Mouse (Mus musculus) testis, adult 2 months (tissue): ENCODE results near the gene Rock2. TPM values are rescaled to one million over a fixed set of nuclear protein-coding genes. Genes with fewer than 3 reads are reported as not detected.

ENCODE experiments used
- H3K27ac ChIP-seq: fragments of 200-500 bp; 2 replicates; pipeline ENCODE4 v1.5.1; 2012; ENCODE audit warnings: low read depth, low read length; ENCODE audit not compliant: control insufficient read depth, insufficient read depth
- H3K27me3 ChIP-seq: fragments of 200-500 bp; 2 replicates; pipeline ENCODE4 v1.6.1; 2012; ENCODE audit warnings: mild to moderate bottlenecking, low read length, moderate library complexity; ENCODE audit not compliant: control insufficient read depth, insufficient read depth
- H3K36me3 ChIP-seq: fragments of 200-500 bp; 2 replicates; pipeline ENCODE4 v1.6.1; 2012; ENCODE audit warnings: mild to moderate bottlenecking, low read length; ENCODE audit not compliant: control insufficient read depth, insufficient read depth
- H3K4me1 ChIP-seq: fragments of 200-500 bp; 2 replicates; pipeline ENCODE4 v1.6.1; 2012; ENCODE audit warnings: low read length; ENCODE audit not compliant: control insufficient read depth, insufficient read depth
- H3K4me3 ChIP-seq: fragments of 200-500 bp; 2 replicates; pipeline ENCODE4 v1.5.1; 2012; ENCODE audit warnings: low read depth, mild to moderate bottlenecking, low read length, moderate library complexity, mixed read lengths; ENCODE audit not compliant: control insufficient read depth
- CTCF ChIP-seq: fragments of 200-500 bp; IDR thresholded peaks from 2 replicates; pipeline ENCODE4 v1.5.1; 2012; ENCODE audit warnings: low read depth, mild to moderate bottlenecking, inconsistent platforms, low read length, moderate library complexity; ENCODE audit not compliant: control insufficient read depth, insufficient read depth, insufficient replicate concordance
- POLR2A ChIP-seq: fragments of 200-500 bp; IDR thresholded peaks from 2 replicates; pipeline ENCODE4 v1.6.1; 2012; ENCODE audit warnings: low read depth, mild to moderate bottlenecking, inconsistent platforms, low read length, moderate library complexity; ENCODE audit not compliant: control insufficient read depth
- polyA plus RNA-seq: library from polyadenylated mRNA; depleted of rRNA; stranded (reverse); fragments of >200 nt; gene quantifications from 2 replicates; pipeline ENCODE4 v1.2.3, GENCODE M21; 2012

Gene Rock2
- polyA plus RNA-seq, 1 experiment: 2.9 TPM

DNA sequence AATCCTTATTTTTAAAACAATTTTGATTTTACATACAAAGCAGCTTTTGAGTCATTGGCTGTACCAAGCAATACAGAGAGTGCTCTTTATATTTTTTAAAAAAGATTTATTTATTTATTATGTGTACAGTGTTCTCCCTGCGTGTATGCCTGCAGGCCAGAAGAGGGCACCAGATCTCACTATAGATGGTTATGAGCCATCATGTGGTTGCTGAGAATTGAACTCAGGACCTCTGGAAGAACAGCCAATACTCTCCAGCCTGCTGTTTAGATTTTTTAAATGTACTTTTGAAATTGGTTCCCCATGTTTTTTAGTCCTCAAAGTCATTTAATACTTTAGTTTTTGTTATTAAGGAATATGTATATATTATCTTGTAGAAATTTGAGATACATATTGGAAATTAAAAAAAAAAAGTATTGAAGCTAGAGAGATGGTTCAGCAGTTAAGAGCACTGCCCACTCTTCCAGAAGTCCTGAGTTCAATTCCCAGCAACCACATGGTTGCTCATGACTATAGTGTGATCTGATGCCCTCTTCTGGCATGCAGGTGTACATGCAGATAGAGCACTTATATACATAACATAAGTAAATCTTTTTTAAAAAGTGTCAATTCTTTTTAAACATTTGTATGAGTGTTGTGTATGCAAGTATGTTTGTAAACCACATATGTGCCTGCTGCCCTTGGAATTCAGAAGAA is 13.4 kb downstream of the Rock2 start:
- no peak overlapping the region for H3K27ac ChIP-seq
- H3K4me3 ChIP-seq: no peak overlapping the region
- no peaks in the 10 kb centered on the region for H3K27me3 ChIP-seq
- H3K36me3 ChIP-seq: no peaks in the 10 kb centered on the region
- H3K4me1 ChIP-seq: no peaks in the 10 kb centered on the region
- TF ChIP-seq POLR2A (no peak), CTCF (no peak)

- Histone ChIP-seq H3K36me3 (no peaks in the 10 kb centered on the region), H3K4me3 (no peak overlapping the region), H3K27ac (no peak overlapping the region), H3K27me3 (no peaks in the 10 kb centered on the region), H3K4me1 (no peaks in the 10 kb centered on the region)
- TF ChIP-seq CTCF: no peak
- TF ChIP-seq POLR2A: no peak
These were observed 16.8 kb downstream of the Rock2 start for GRCm38 (mm10) chr12:16911524-16911923.

GRCm38 (mm10) chr12:16912600-16912999 is 17.9 kb downstream of the Rock2 start:
- H3K27ac ChIP-seq: no peak overlapping the region
- no peak for TF ChIP-seq CTCF
- no peak for TF ChIP-seq POLR2A

GRCm38 (mm10) chr12:16920186-16920860 is 25.6 kb downstream of the Rock2 start:
- H3K27ac ChIP-seq: no peak overlapping the region
- H3K4me3 ChIP-seq: no peak overlapping the region
- H3K36me3 ChIP-seq: no peaks in the 10 kb centered on the region
- no peaks in the 10 kb centered on the region for H3K27me3 ChIP-seq
- H3K4me1 ChIP-seq: no peaks in the 10 kb centered on the region
- TF ChIP-seq POLR2A (no peak), CTCF (no peak)

More at GRCm38 (mm10) chr12:16912600-16912999, 17.9 kb downstream of the Rock2 start:
- H3K27me3 ChIP-seq: no peaks in the 10 kb centered on the region
- no peak overlapping the region for H3K4me3 ChIP-seq
- H3K4me1 ChIP-seq: no peaks in the 10 kb centered on the region
- no peaks in the 10 kb centered on the region for H3K36me3 ChIP-seq

- TF ChIP-seq POLR2A: no peak
- TF ChIP-seq CTCF: no peak
- Histone ChIP-seq H3K27me3 (no peaks in the 10 kb centered on the region), H3K36me3 (no peaks in the 10 kb centered on the region; the same call in 1 of the 2 replicates), H3K4me3 (no peak overlapping the region), H3K27ac (no peak overlapping the region), H3K4me1 (no peaks in the 10 kb centered on the region)
These were observed 33.2 kb downstream of the Rock2 start for GRCm38 (mm10) chr12:16927889-16928288.

DNA sequence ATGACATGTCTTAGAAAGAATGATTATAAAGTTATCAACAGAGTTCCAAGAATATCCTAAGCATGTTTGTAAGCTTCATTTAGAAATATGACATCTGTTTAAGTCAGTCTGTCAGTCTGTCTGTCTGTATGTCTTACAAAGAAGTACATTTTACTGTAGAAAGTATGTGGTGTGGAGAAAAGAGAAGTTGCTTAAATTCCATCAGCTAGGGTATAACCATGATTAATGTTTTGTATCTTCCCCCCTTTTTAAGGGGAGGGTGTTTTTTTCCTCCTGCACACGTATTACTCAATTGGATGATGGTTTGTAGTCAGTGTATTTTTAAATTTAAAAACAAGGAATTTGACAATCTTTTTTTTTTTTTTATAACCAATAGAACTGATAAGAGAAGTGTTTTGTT is 39.7 kb downstream of the Rock2 start:
- H3K4me3 ChIP-seq: no peak overlapping the region
- TF ChIP-seq CTCF: no peak
- no peak for TF ChIP-seq POLR2A
- H3K27me3 ChIP-seq: no peaks in the 10 kb centered on the region

GRCm38 (mm10) chr12:16941976-16942375 is 47.3 kb downstream of the Rock2 start:
- Histone ChIP-seq H3K27ac (no peak overlapping the region), H3K4me1 (no peaks in the 10 kb centered on the region), H3K27me3 (no peaks in the 10 kb centered on the region), H3K36me3 (no peaks in the 10 kb centered on the region), H3K4me3 (no peak overlapping the region)
- no peak for TF ChIP-seq CTCF

More for the DNA sequence above, 39.7 kb downstream of the Rock2 start:
- Histone ChIP-seq H3K4me1 (no peaks in the 10 kb centered on the region), H3K27ac (no peak overlapping the region), H3K36me3 (no peaks in the 10 kb centered on the region)

DNA sequence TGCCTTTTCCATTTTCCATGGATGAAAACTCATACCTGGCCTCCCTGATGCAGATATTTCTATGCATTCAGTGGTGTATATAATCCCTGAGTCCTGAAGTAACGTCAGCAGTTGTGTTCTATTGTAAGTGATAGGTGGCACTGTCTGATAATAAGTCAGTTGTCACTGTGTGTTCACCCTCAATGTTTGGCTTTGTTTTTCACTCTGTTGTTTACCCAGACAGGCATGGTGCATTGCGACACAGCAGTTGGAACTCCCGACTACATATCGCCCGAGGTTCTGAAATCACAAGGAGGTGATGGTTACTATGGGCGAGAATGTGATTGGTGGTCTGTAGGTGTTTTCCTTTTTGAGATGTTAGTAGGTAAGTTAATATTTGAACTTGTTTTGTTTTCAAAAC is 53.5 kb downstream of the Rock2 start:
- Histone ChIP-seq H3K27ac (no peak overlapping the region), H3K36me3 (no peaks in the 10 kb centered on the region; the same call in 1 of the 2 replicates), H3K4me1 (no peaks in the 10 kb centered on the region), H3K4me3 (no peak overlapping the region), H3K27me3 (no peaks in the 10 kb centered on the region)
- TF ChIP-seq CTCF: no peak
- no peak for TF ChIP-seq POLR2A
